Mouse (Mus musculus): ENCODE results near the gene Cwc22. TPM values are rescaled to one million over a fixed set of nuclear protein-coding genes. Genes with fewer than 3 reads are reported as not detected.

The Cwc22 gene
- 27.1 and 28.1 TPM in 2 replicates for polyA plus RNA-seq (2012; rRNA removed)

GRCm38 (mm10) chr2:77945596-77946485 lies at the start of gene Cwc22:
Gene Cwc22 (minus strand): TSS chr2:77946375.

Other genes starting within 250 kb of the Cwc22 start
- gene Zfp385b, start 126.7 kb downstream of the Cwc22 start, polyA plus RNA-seq (2012; rRNA removed), result 15.7 and 16.3 TPM in 2 replicates